In genomic region chr9:123006071-123006470, GRCm38 (mm10) we compare ENCODE assay signal across 11 mouse cellular contexts. TPM values are rescaled to one million over a fixed set of nuclear protein-coding genes. Genes with fewer than 3 reads are reported as not detected.
DNase-seq lines count a peak whose midpoint lies in the region; ATAC-seq and TF ChIP-seq lines count a peak whose summit lies in the region.
"Had no signal": no experiment of that assay in that cellular context is flagged by ENCODE, and none has a peak within 500 bp of the region (broad histone marks: within the 10 kb centered on the region; RNA-seq: fewer than 3 reads in every experiment).

No protein-coding gene starts in this region.

- no peak for ATAC-seq in forebrain, postnatal 0 days
- no peak for ATAC-seq in forebrain, embryonic 16.5 days

- H3K9ac ChIP-seq in forebrain, postnatal 0 days = no peak overlapping the region
- H3K9ac ChIP-seq in forebrain, embryonic 16.5 days (replicated peaks; ENCODE audit: low read depth, low read length) = no peak overlapping the region
- H3K9ac ChIP-seq: embryonic facial prominence, embryonic 13.5 days had no signal

- TF ChIP-seq POLR2A in brain, embryonic 14.5 days (IDR thresholded peaks at IDR 0.05; ENCODE audit: borderline replicate concordance, extremely low read depth, insufficient read depth, insufficient read length, poor library complexity, severe bottlenecking) = no peak

- H3K4me1 ChIP-seq in forebrain, postnatal 0 days (ENCODE audit: insufficient read depth) = no peaks in the 10 kb centered on the region
- no peaks in the 10 kb centered on the region for H3K4me1 ChIP-seq in forebrain, embryonic 16.5 days (replicated peaks; ENCODE audit: control insufficient read depth, insufficient read depth, low read length)
- H3K4me1 ChIP-seq: embryonic facial prominence, embryonic 13.5 days; midbrain, embryonic 10.5 days had no signal

- H3K4me2 ChIP-seq in forebrain, postnatal 0 days (ENCODE audit: low read depth) = no peak overlapping the region
- no peak overlapping the region for H3K4me2 ChIP-seq in forebrain, embryonic 16.5 days (ENCODE audit: low read length)
- H3K4me2 ChIP-seq: embryonic facial prominence, embryonic 13.5 days had no signal

- H3K9me3 ChIP-seq in forebrain, postnatal 0 days (ENCODE audit: low read length) = no peaks in the 10 kb centered on the region
- H3K9me3 ChIP-seq in forebrain, embryonic 16.5 days (ENCODE audit: control insufficient read depth, low read length) = no peaks in the 10 kb centered on the region
- H3K9me3 ChIP-seq: embryonic facial prominence, embryonic 13.5 days; midbrain, embryonic 10.5 days had no signal

- DNase-seq in forebrain, postnatal 0 days = no peak
- peak; percentile 3 for DNase-seq in lung, postnatal 10 days
- DNase-seq in lung, postnatal 25 days (ENCODE audit: low spot score) = no peak
- peak; percentile 13 for DNase-seq in brain, embryonic 14.5 days (ENCODE audit: low read depth)
- DNase-seq in splenic B cell, adult 2 months (ENCODE audit: low read depth, low spot score) = peak; percentile 28
- no peak for DNase-seq in layer of hippocampus, adult 9-11 months
- DNase-seq in ovary, adult 18-20 months (ENCODE audit: low spot score) = no peak
- DNase-seq: kidney, adult 11 months had no signal

- H3K36me3 ChIP-seq in forebrain, postnatal 0 days (ENCODE audit: insufficient read depth) = no peaks in the 10 kb centered on the region
- peaks cover 5% of the 10 kb centered on the region for H3K36me3 ChIP-seq in forebrain, embryonic 16.5 days (ENCODE audit: control insufficient read depth, insufficient read depth)
- H3K36me3 ChIP-seq in splenic B cell, adult 2 months (ENCODE audit: control insufficient read depth, insufficient read depth, low read length, poor library complexity, severe bottlenecking) = no peaks in the 10 kb centered on the region

- TF ChIP-seq CTCF in forebrain, postnatal 0 days (IDR thresholded peaks at IDR 0.05; ENCODE audit: low read depth) = peak; percentile 51
- TF ChIP-seq CTCF in brain, embryonic 14.5 days (IDR thresholded peaks at IDR 0.05; ENCODE audit: borderline replicate concordance, extremely low read depth, insufficient read depth, insufficient read length) = peak; percentile 44; the same call in 1 of the 2 replicates

- H3K27ac ChIP-seq in forebrain, postnatal 0 days (ENCODE audit: low read depth, low read length) = no peak overlapping the region
- no peak overlapping the region for H3K27ac ChIP-seq in forebrain, embryonic 16.5 days (ENCODE audit: low read length)
- H3K27ac ChIP-seq: embryonic facial prominence, embryonic 13.5 days; midbrain, embryonic 10.5 days had no signal

- H3K27me3 ChIP-seq in forebrain, postnatal 0 days (ENCODE audit: insufficient read depth, low read length) = no peaks in the 10 kb centered on the region
- H3K27me3 ChIP-seq in forebrain, embryonic 16.5 days (replicated peaks; ENCODE audit: control insufficient read depth, insufficient read depth, low read length) = no peaks in the 10 kb centered on the region
- no peaks in the 10 kb centered on the region for H3K27me3 ChIP-seq in splenic B cell, adult 2 months (ENCODE audit: control insufficient read depth, insufficient read depth, low read length, poor library complexity, severe bottlenecking)
- H3K27me3 ChIP-seq: embryonic facial prominence, embryonic 13.5 days had no signal

- H3K4me3 ChIP-seq in forebrain, postnatal 0 days (ENCODE audit: low read depth, low read length) = no peak overlapping the region
- no peak overlapping the region for H3K4me3 ChIP-seq in forebrain, embryonic 16.5 days (replicated peaks; ENCODE audit: low read length)
- H3K4me3 ChIP-seq: embryonic facial prominence, embryonic 13.5 days; midbrain, embryonic 10.5 days had no signal

- 77% methylated on average over 6 of the region's 6 CpGs for WGBS in forebrain, postnatal 0 days
- 82% methylated on average over 6 of the region's 6 CpGs for WGBS in forebrain, embryonic 16.5 days

RNA-seq across cellular contexts. Expression of gene Tmem42, which starts 15.1 kb away (rescaled TPM):
- total RNA-seq in forebrain, postnatal 0 days (2014; rRNA removed) = 17.7 and 21.9 TPM in 2 replicates
- polyA plus RNA-seq in forebrain, postnatal 0 days (2015; fragmentation: Nextera tagmentation; extraction: Ambion mirVana) = 33.6 and 38.3 TPM in 2 replicates
- 21.5 and 23.3 TPM in 2 replicates for polyA plus RNA-seq in forebrain, embryonic 16.5 days (2015; fragmentation: Nextera tagmentation; extraction: Ambion mirVana)
- 16.5 and 19.1 TPM in 2 replicates for polyA plus RNA-seq in brain, embryonic 14.5 days (2012; rRNA removed)

RNA-seq across cellular contexts. Expression of gene Tgm4, which starts 28.5 kb away (rescaled TPM):
- total RNA-seq in forebrain, postnatal 0 days (2014; rRNA removed) = 0.52 and 0.54 TPM in 2 replicates
- polyA plus RNA-seq in forebrain, postnatal 0 days (2015; fragmentation: Nextera tagmentation; extraction: Ambion mirVana) = 0.46 and 0.48 TPM in 2 replicates
- polyA plus RNA-seq in forebrain, embryonic 16.5 days (2015; fragmentation: Nextera tagmentation; extraction: Ambion mirVana) = 0.35 and 0.73 TPM in 2 replicates
- 0.54 and 0.71 TPM in 2 replicates for polyA plus RNA-seq in brain, embryonic 14.5 days (2012; rRNA removed)

RNA-seq across cellular contexts. Expression of gene Kif15, which starts 55.2 kb away (rescaled TPM):
- total RNA-seq in forebrain, postnatal 0 days (2014; rRNA removed) = 8.4 and 14.2 TPM in 2 replicates
- 3.8 and 5.6 TPM in 2 replicates for polyA plus RNA-seq in forebrain, postnatal 0 days (2015; fragmentation: Nextera tagmentation; extraction: Ambion mirVana)
- 26.1 and 26.8 TPM in 2 replicates for polyA plus RNA-seq in forebrain, embryonic 16.5 days (2015; fragmentation: Nextera tagmentation; extraction: Ambion mirVana)
- polyA plus RNA-seq in brain, embryonic 14.5 days (2012; rRNA removed) = 19.0 and 41.9 TPM in 2 replicates

RNA-seq across cellular contexts. Expression of gene 1110059G10Rik, which starts 55.3 kb away (rescaled TPM):
- total RNA-seq in forebrain, postnatal 0 days (2014; rRNA removed) = 13.0 and 23.2 TPM in 2 replicates
- polyA plus RNA-seq in forebrain, postnatal 0 days (2015; fragmentation: Nextera tagmentation; extraction: Ambion mirVana) = 41.4 and 53.1 TPM in 2 replicates
- polyA plus RNA-seq in forebrain, embryonic 16.5 days (2015; fragmentation: Nextera tagmentation; extraction: Ambion mirVana) = 32.9 and 34.0 TPM in 2 replicates
- polyA plus RNA-seq in brain, embryonic 14.5 days (2012; rRNA removed) = 17.7 and 23.8 TPM in 2 replicates

Comparison
In these comparisons a context has a peak if more than half of its experiments do, and no peak if none do; other contexts are left out.
1. DNase-seq: peak in lung, postnatal 10 days (single experiment), brain, embryonic 14.5 days (single experiment) and splenic B cell, adult 2 months (single experiment); none in forebrain, postnatal 0 days (single experiment), lung, postnatal 25 days (single experiment), layer of hippocampus, adult 9-11 months (single experiment) and ovary, adult 18-20 months (single experiment).